Mouse (Mus musculus): ENCODE measurements around the gene Srrm4.

DNA sequence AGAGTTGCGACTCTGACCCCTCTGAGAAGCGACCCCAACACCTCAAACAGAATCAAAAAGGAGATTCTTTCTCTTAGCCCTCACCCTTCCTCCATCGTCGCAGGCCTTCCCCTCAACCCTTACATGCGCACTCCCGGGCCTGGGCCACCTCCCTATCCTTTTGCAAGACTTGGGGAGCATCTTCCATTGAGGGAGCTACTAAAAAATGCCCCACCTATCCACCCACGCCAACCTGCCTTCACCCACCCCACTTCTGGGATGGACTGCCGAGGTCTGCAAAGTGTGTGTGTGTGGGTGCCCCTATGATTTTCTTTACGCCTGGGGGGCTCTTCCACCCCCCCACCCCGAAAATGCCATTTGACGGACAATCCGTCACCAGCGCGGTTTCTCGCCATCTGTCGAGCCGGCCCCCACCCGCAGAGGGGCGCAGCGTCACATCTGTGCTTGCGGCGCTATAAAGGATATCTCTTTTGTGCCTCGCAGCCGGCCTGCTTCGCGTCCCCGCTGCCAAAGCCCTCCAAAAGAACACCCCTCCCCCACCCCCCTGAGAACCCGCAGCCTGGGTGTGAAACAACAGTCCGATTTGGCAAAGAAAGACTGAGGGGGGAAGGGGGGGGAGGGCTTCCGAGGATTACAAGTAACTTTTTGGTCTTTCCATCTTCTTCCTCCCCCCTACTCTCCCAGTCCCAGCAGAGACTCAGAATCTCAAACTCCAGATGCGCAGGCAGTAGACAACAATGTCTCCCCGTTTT, 608 bp upstream of the Srrm4 start:
- TF ChIP-seq POLR2A (IDR thresholded peaks at IDR 0.05; ENCODE audit: insufficient read depth, low read depth, low read length) (no peak), CTCF (IDR thresholded peaks at IDR 0.05; ENCODE audit: insufficient read depth, low read depth, low read length) (no peak)
